Mouse (Mus musculus): ENCODE data around the gene Gm17657. TPM values are rescaled to one million over a fixed set of nuclear protein-coding genes. Genes with fewer than 3 reads are reported as not detected.
"Not testable (repeated sequence)": the region's sequence is repeated elsewhere in the genome, so short reads cannot be mapped to it uniquely, and the experiment has no call there.

The Gm17657 gene
- total RNA-seq, 2 experiments from 2014 or later, result not detected

GRCm38 (mm10) chr17:29502669-29503665 lies 46.5 kb downstream of the Gm17657 start:
- no peak for DNase-seq (ENCODE audit: extremely low spot score in 1 of 2, low spot score in 1 of 2)

GRCm38 (mm10) chr17:29502005-29502668 lies 47.3 kb downstream of the Gm17657 start:
- no peak for DNase-seq (ENCODE audit: extremely low spot score in 1 of 2, low spot score in 1 of 2)

GRCm38 (mm10) chr17:29500802-29501469 lies 48.5 kb downstream of the Gm17657 start:
- DNase-seq (ENCODE audit: extremely low spot score in 1 of 2, low spot score in 1 of 2), result no peak

GRCm38 (mm10) chr17:29500243-29500740 lies 49.1 kb downstream of the Gm17657 start:
- no peak for DNase-seq (ENCODE audit: extremely low spot score in 1 of 2, low spot score in 1 of 2)

- no peak for DNase-seq (ENCODE audit: extremely low spot score in 1 of 2, low spot score in 1 of 2)
Observed at GRCm38 (mm10) chr17:29499511-29499910, 49.9 kb downstream of the Gm17657 start.

GRCm38 (mm10) chr17:29498952-29499351 lies 50.5 kb downstream of the Gm17657 start:
- not testable (repeated sequence) for DNase-seq (ENCODE audit: extremely low spot score in 1 of 2, low spot score in 1 of 2)

- DNase-seq (ENCODE audit: extremely low spot score in 1 of 2, low spot score in 1 of 2), result no peak
Observed at GRCm38 (mm10) chr17:29498028-29498427, 51.4 kb downstream of the Gm17657 start.

- DNase-seq (ENCODE audit: extremely low spot score in 1 of 2, low spot score in 1 of 2), result not testable (repeated sequence)
Observed at GRCm38 (mm10) chr17:29497481-29497880, 52.0 kb downstream of the Gm17657 start.

- no peak for DNase-seq (ENCODE audit: extremely low spot score in 1 of 2, low spot score in 1 of 2)
Observed at GRCm38 (mm10) chr17:29497071-29497354, 52.4 kb downstream of the Gm17657 start.

GRCm38 (mm10) chr17:29496211-29497070 lies 53.0 kb downstream of the Gm17657 start:
- DNase-seq (ENCODE audit: extremely low spot score in 1 of 2, low spot score in 1 of 2), result no peak

GRCm38 (mm10) chr17:29494732-29495076 lies 54.7 kb downstream of the Gm17657 start:
- no peak for DNase-seq (ENCODE audit: extremely low spot score in 1 of 2, low spot score in 1 of 2)

- DNase-seq (ENCODE audit: extremely low spot score in 1 of 2, low spot score in 1 of 2), result no peak
Observed at GRCm38 (mm10) chr17:29494062-29494731, 55.2 kb downstream of the Gm17657 start.

- no peak for DNase-seq (ENCODE audit: extremely low spot score in 1 of 2, low spot score in 1 of 2)
Observed at GRCm38 (mm10) chr17:29493461-29493980, 55.9 kb downstream of the Gm17657 start.

- peak; percentile 33 to 47 for DNase-seq (ENCODE audit: extremely low spot score in 1 of 2, low spot score in 1 of 2)
Observed at GRCm38 (mm10) chr17:29492269-29493191, 56.9 kb downstream of the Gm17657 start.

GRCm38 (mm10) chr17:29491591-29492268 lies 57.7 kb downstream of the Gm17657 start:
- peak; percentile 18 to 22 for DNase-seq (ENCODE audit: extremely low spot score in 1 of 2, low spot score in 1 of 2)

- no peak for DNase-seq (ENCODE audit: extremely low spot score in 1 of 2, low spot score in 1 of 2)
Observed at GRCm38 (mm10) chr17:29490713-29491581, 58.5 kb downstream of the Gm17657 start, which contains the start of gene Pim1. Gene Pim1 (plus strand): TSS chr17:29490753.
